Mouse (Mus musculus): ENCODE measurements around the gene Lrrc36. TPM values are rescaled to one million over a fixed set of nuclear protein-coding genes. Genes with fewer than 3 reads are reported as not detected.
A peak's percentile ranks its signal among the peaks of the same experiment; 100 is the strongest.

The Lrrc36 gene
- polyA plus RNA-seq, 1 experiment from 2014 or later: 0.75 TPM

DNA sequence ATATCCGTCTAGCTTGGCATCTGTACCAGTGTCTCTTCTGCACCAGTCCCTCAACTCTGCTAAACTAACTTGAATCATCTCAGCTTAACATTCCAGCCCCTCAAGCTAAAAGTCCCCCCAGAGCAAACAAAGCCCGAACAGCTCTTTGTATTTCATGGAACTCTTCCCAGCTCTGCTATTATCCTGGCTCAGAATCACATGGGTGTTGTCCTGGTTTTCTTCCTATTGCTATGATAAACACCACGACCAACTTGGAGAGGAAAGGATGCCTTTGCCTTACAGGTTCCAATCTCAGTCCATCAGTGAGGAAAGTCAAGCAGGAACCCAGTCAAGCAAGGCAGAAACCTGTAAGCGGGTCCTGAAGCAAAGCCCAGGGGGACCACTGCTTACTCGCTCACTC, 20.1 kb downstream of the Lrrc36 start:
- no peak overlapping the region for H3K27ac ChIP-seq (replicated peaks)
- no peak for ATAC-seq (ENCODE audit: low FRiP score, low read depth)

DNA sequence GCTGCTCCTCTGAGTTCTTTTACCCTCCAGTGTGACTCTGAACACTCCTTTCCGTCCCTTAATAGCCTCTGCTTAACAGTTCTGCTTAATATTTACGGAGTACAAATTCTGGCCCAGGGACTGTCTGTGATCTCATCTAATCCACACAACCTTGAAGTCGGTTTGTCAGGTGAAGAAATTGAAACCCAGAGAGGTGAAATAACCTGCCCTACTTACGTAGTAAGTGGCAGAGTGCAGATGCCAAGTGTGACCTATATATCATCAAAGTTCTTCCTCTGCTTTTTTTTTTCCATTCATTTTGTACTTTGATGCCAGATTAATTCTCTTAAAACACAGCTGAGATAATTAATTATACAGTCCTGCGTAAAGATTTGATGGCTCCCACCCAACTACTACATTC, 20.8 kb downstream of the Lrrc36 start:
- Histone ChIP-seq H3K36me3 (no peaks in the 10 kb centered on the region), H3K4me2 (no peak overlapping the region), H3K27ac (replicated peaks) (no peak overlapping the region), H3K9ac (no peak overlapping the region), H3K9me3 (no peaks in the 10 kb centered on the region), H3K4me1 (replicated peaks) (peaks cover 21% of the 10 kb centered on the region), H3K4me3 (no peak overlapping the region), H3K27me3 (no peaks in the 10 kb centered on the region)
- no peak for ATAC-seq (ENCODE audit: low FRiP score, low read depth)
- WGBS: 64% methylated on average over 5 of the region's 5 CpGs

More for the DNA sequence above, 20.1 kb downstream of the Lrrc36 start:
- Histone ChIP-seq H3K36me3 (no peaks in the 10 kb centered on the region), H3K9me3 (no peaks in the 10 kb centered on the region), H3K4me3 (no peak overlapping the region), H3K27me3 (no peaks in the 10 kb centered on the region), H3K4me1 (replicated peaks) (peaks cover 21% of the 10 kb centered on the region), H3K9ac (no peak overlapping the region), H3K4me2 (no peak overlapping the region)
- WGBS: 29% methylated on average over 5 of the region's 5 CpGs

DNA sequence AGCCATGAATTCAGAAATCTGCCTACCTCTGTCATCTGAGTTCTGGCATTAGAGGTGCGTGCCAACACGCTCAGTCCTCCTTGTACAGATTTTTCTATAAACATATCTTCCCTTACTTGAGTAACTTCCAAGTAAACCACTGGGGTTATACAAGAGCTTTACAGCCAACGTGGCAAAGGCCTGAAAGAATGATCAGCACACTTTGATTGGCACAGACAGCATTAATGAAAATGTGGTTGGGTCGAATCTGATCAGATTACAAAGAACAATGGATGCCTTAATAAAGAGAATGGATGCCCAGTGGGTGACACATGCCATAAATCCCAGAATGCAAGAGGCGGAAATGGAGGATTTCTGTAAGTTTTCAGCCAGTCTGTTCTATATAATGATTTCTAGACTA, 22.8 kb downstream of the Lrrc36 start:
- no peaks in the 10 kb centered on the region for H3K36me3 ChIP-seq
- peaks cover 21% of the 10 kb centered on the region for H3K4me1 ChIP-seq (replicated peaks)
- H3K27me3 ChIP-seq: no peaks in the 10 kb centered on the region
- H3K9me3 ChIP-seq: no peaks in the 10 kb centered on the region
- no peak overlapping the region for H3K4me3 ChIP-seq
- no peak for ATAC-seq (ENCODE audit: low FRiP score, low read depth)
- no peak overlapping the region for H3K4me2 ChIP-seq
- H3K9ac ChIP-seq: no peak overlapping the region
- 75% methylated on average over 5 of the region's 5 CpGs for WGBS
- no peak overlapping the region for H3K27ac ChIP-seq (replicated peaks)

DNA sequence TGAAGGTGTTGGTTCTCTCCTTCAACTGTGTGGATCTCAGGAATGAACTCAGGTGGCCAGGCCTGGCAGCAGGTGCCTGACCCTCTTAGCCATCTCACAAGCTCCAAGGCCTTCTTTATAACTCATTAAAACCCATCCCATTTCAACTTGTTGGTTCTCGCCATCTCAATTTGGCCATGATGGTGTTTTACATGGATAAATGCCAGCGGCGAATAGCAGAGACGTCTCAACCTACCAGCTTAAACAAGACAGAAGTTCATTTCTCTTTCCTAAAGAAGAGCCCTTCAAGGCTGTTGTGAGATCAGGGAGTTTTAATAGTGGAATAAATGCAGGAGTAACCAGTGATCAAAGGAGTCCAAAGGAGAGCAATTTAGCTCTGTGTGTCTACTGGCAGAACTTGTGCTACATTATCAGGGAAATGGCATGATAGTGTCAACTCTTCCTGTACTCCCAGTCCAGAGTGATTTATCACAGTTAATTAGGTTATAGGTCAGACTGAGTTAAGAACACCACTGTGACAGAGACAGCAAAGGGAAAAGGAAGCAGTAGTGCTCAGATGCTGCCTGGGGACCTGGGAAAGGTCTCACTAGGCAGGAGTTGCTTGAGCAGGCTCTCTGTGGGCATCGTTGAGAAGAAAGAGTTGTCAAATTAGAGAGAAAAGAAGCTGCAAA, 23.8 kb downstream of the Lrrc36 start:
- Histone ChIP-seq H3K9me3 (no peaks in the 10 kb centered on the region), H3K4me1 (replicated peaks) (peaks cover 15% of the 10 kb centered on the region), H3K4me3 (no peak overlapping the region), H3K27ac (replicated peaks) (no peak overlapping the region), H3K9ac (no peak overlapping the region), H3K36me3 (no peaks in the 10 kb centered on the region), H3K4me2 (no peak overlapping the region), H3K27me3 (no peaks in the 10 kb centered on the region)
- WGBS: 87% methylated on average over 5 of the region's 5 CpGs
- no peak for ATAC-seq (ENCODE audit: low FRiP score, low read depth)

DNA sequence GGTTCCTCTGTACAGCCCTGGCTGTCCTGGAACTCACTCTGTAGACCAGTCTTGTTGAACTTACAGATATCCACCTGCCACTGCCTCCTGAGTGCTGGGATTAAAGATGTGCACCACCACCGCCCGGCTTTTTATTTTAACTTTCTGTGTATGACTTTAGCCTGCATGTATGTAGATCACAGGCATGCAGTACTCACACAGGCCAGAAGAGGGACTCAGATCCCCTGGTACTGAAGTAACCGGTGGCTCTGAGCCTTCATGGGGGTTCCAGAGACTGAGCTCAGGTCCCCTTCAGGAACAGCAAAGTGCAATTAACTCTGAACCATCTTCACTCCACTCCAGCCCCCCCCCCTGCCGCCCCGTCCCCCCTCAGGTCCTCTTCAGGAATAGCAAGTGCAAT, 25.5 kb downstream of the Lrrc36 start:
- Histone ChIP-seq H3K9me3 (no peaks in the 10 kb centered on the region), H3K4me3 (no peak overlapping the region), H3K36me3 (no peaks in the 10 kb centered on the region), H3K4me2 (no peak overlapping the region), H3K27ac (replicated peaks) (no peak overlapping the region), H3K4me1 (replicated peaks) (peaks cover 2% of the 10 kb centered on the region; the same call in 1 of the 2 replicates), H3K27me3 (no peaks in the 10 kb centered on the region), H3K9ac (no peak overlapping the region)
- no peak for ATAC-seq (ENCODE audit: low FRiP score, low read depth)
- WGBS: 41% methylated on average over 5 of the region's 5 CpGs

DNA sequence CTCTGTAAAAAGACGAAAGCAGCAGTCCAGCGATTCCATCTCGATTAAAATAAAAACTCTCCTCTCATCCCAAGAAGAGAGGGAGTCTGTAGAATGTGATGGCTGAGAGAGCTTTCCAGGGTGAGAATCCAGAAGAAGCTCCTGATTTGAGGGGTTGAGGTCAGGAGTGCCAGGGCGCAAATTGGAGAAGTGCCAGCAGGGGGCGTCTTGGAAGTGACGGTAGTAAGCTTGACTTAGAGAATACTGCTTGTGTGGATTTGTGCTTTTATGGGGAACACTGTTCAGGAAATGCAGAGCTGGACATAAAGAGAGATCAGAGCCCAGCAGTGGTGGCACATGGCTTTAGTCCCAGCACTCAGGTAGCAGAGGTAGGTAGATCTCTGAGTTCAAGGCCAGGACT, 28.1 kb downstream of the Lrrc36 start:
- Histone ChIP-seq H3K27ac (replicated peaks) (no peak overlapping the region), H3K9ac (no peak overlapping the region), H3K4me3 (no peak overlapping the region), H3K27me3 (no peaks in the 10 kb centered on the region), H3K4me1 (replicated peaks) (peaks cover 13% of the 10 kb centered on the region), H3K4me2 (no peak overlapping the region), H3K9me3 (no peaks in the 10 kb centered on the region), H3K36me3 (no peaks in the 10 kb centered on the region)
- 12% methylated on average over 6 of the region's 6 CpGs for WGBS
- ATAC-seq (ENCODE audit: low FRiP score, low read depth): no peak

DNA sequence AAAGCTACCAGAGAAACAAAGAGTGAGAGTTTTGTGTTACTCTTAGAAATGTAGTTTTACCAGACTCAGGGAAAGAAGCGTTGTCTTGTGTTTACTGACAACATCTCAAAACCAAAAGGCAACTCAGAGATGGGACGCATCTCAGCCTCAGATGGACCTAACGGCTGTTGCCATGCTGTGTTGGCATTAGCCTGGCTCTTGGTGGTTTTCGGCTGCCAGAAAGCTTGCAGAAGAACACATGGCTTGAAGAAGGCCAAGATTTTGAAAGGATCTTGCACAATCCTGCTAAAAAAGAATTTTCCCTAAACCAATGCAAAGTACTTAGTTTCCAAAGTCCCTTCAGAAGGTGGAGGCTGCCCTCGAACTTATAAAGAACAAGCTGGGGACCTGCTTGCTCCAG, 29.3 kb downstream of the Lrrc36 start:
- Histone ChIP-seq H3K4me3 (no peak overlapping the region), H3K4me2 (no peak overlapping the region), H3K9me3 (no peaks in the 10 kb centered on the region), H3K9ac (no peak overlapping the region), H3K4me1 (replicated peaks) (peaks cover 14% of the 10 kb centered on the region), H3K27me3 (no peaks in the 10 kb centered on the region), H3K27ac (replicated peaks) (no peak overlapping the region), H3K36me3 (no peaks in the 10 kb centered on the region)
- no peak for ATAC-seq (ENCODE audit: low FRiP score, low read depth)
- WGBS: 93% methylated on average over 5 of the region's 5 CpGs

DNA sequence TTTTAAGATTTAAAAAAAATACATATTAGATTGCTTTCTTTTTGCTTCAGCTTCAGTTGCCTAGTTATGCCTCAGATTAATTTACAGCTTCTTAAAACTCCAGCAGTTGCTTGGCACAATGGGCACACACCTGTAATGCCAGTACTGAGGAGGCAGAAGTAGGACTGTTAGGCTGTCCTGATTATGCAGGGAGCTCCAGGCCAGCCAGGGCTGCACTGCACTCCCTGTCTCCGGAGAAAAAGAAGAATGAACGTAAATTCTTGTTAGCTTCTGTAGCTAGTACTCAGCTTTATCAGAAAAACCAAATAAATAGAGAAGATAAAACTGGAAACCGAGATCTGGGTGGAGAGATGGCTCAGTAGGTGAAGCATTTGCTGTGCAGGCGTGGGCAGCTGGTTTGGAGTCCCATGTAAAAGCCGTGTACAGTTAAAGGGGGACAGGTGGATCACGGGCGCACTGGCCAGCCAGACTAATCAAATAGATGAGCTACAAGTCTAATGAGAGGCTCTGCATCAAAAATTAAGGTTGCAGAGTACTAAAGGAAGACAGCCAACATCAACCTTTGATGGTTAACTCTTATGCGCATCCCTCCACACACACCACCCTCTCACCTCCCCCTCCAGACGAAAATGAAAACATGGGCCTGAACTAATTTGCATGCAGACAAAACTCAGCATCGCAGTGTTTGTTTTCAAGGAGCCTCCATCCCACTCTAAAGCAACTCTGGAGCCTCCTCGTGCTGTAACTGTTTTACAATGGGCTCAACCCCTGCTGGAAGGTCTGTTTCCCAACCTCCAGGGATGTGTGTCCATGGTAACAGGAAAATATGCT, 32.1 kb downstream of the Lrrc36 start:
- Histone ChIP-seq H3K27me3 (no peaks in the 10 kb centered on the region), H3K36me3 (no peaks in the 10 kb centered on the region), H3K27ac (replicated peaks) (peak overlapping the region; percentile 56), H3K9ac (no peak overlapping the region), H3K4me2 (peak overlapping the region; percentile 22), H3K4me1 (replicated peaks) (peaks cover 14% of the 10 kb centered on the region), H3K9me3 (no peaks in the 10 kb centered on the region), H3K4me3 (no peak overlapping the region)
- WGBS: 12% methylated on average over 11 of the region's 11 CpGs
- peak; percentile 72; the same call in 1 of the 2 replicates for ATAC-seq (ENCODE audit: low FRiP score, low read depth)

DNA sequence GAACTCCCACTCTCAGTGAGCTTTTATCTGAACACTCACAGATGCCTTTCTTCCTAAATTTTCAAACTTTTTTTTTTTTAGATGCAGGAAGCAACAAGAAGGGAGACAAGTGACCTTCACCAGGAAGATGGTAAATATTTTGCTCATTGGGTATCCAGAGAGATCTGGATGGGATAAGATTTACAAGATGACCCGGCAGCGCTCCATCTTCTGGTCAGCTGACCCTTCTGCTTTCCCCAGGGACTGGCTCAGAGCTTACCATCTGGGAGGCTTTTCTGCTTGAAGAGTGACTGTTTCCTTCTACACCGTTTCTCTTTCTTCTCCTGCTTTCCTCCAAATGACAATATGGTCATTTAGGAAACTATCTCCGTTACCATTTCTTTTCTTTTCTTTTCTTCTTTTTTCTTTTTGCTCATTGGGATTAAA, 32.8 kb downstream of the Lrrc36 start:
- Histone ChIP-seq H3K4me2 (peak overlapping the region; percentile 22), H3K9ac (no peak overlapping the region), H3K4me3 (no peak overlapping the region), H3K4me1 (replicated peaks) (peaks cover 14% of the 10 kb centered on the region), H3K27ac (replicated peaks) (peak overlapping the region; percentile 56), H3K36me3 (no peaks in the 10 kb centered on the region), H3K27me3 (no peaks in the 10 kb centered on the region), H3K9me3 (no peaks in the 10 kb centered on the region)
- WGBS: 9% methylated on average over 4 of the region's 4 CpGs
- no peak for ATAC-seq (ENCODE audit: low FRiP score, low read depth)

DNA sequence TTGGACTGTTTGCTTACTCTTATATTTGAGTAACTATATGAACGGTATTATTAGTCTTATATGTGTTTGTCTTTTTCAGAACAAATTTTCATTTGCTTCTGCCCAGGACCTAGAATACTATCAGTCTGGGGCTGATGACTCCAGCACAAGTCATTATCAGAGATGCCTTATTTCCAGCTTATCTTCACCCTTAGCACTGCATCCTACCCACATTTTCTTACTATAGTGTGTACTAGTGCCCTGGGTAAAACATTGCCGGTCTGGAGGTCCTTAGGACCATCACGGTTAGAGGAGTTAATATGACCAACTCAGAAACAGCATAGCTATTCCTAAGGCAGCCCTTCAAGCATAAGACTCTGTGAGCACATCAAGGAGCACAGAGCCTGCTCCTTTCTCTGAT, 34.8 kb downstream of the Lrrc36 start:
- H3K9ac ChIP-seq: no peak overlapping the region
- no peak overlapping the region for H3K4me3 ChIP-seq
- no peaks in the 10 kb centered on the region for H3K36me3 ChIP-seq
- no peak overlapping the region for H3K4me2 ChIP-seq
- H3K27ac ChIP-seq (replicated peaks): no peak overlapping the region
- no peak for ATAC-seq (ENCODE audit: low FRiP score, low read depth)
- H3K27me3 ChIP-seq: no peaks in the 10 kb centered on the region
- WGBS: 97% methylated on average over 3 of the region's 3 CpGs
- no peaks in the 10 kb centered on the region for H3K9me3 ChIP-seq
- peaks cover 17% of the 10 kb centered on the region for H3K4me1 ChIP-seq (replicated peaks)

DNA sequence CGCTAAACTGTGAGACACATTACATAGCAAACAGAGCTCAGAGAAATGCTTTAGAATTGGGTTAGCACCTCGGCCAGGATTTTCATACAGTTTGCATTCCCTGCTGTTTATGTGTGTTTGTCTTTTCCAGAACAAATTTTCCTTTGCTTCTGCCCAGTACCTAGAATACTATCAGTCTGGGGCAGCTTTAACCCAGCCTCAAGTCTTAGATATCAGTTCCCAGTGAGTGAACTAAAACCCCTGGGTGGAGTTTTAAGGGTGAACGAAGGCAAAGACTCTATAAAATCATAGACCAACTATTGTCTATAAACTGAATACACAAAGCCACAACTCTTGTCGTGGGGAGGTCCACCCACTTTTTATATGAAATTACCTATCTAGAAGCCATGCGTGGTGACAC, 35.2 kb downstream of the Lrrc36 start:
- Histone ChIP-seq H3K9me3 (no peaks in the 10 kb centered on the region), H3K4me3 (no peak overlapping the region), H3K4me2 (no peak overlapping the region), H3K27me3 (no peaks in the 10 kb centered on the region), H3K4me1 (replicated peaks) (peaks cover 17% of the 10 kb centered on the region), H3K36me3 (no peaks in the 10 kb centered on the region), H3K9ac (no peak overlapping the region), H3K27ac (replicated peaks) (no peak overlapping the region)
- no peak for ATAC-seq (ENCODE audit: low FRiP score, low read depth)
- WGBS: 91% methylated on average over 5 of the region's 5 CpGs

DNA sequence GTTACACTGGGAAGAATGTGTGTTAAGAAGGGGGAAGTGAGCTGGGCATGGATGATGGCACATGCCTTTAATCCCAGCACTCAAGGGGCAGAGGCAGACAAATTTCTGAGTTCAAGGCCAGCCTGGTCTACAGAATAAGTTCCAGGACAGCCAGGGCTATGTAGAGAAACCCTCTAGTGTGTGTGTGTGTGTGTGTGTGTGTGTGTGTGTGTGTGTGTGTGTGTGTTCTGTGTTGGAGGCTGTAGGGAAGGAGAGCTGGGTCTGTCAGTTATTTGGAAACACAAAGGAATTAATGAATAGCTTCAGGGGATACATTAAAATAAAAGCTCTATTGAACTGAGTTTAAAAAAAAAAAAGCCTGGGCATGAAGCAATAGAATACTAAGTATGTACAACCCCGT, 37.6 kb downstream of the Lrrc36 start:
- no peak overlapping the region for H3K9ac ChIP-seq
- no peaks in the 10 kb centered on the region for H3K9me3 ChIP-seq
- H3K27ac ChIP-seq (replicated peaks): no peak overlapping the region
- no peaks in the 10 kb centered on the region for H3K36me3 ChIP-seq
- H3K4me3 ChIP-seq: no peak overlapping the region
- H3K4me2 ChIP-seq: no peak overlapping the region
- no peaks in the 10 kb centered on the region for H3K27me3 ChIP-seq
- WGBS: 23% methylated on average over 1 of the region's 1 CpGs
- H3K4me1 ChIP-seq (replicated peaks): peaks cover 8% of the 10 kb centered on the region
- no peak for ATAC-seq (ENCODE audit: low FRiP score, low read depth)

Data from hindbrain, embryonic 15.5 days (tissue).